8 mouse cellular contexts compared by ENCODE assay signal in the genomic region with DNA sequence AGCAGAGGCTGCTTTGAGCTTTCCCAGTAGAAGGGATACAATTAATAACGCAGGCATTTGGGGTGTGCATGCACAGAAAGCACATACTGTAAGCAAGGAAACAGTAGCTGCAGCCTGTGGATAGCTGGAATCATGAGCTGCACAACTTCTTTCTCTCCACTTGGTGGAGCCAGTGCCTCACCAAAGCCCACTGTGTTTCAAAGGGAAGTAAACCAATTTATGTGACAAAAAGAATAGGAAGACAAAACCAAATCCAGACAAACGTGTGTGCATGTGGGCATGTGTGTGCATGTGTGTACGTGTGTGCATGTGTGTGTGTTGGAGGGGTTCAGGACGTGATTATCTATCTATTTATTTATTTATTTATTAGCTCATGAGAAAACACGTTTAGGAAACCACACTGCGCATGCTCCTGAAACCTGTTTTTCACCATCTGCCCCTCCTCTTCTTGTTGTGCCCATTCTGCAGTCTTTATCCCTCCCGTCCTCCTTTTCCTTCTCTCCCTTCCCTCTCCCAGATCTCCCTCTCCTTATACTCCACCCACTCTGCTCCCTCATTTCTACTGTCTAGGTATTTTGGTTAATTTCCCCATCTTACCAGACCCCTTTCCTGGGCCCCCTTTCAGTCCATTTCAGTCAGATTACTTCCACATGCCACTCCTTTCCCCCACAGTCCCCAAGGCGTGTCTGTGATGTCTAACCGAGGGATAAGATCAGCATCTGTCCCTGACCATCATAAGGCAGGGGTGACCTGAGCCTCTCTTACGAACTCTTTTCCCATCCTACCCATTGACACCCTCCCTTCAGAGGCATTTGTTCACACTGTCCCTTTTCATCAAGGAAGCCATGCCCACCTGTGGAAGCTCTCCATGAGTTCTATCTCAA.
DNase-seq lines count a peak whose midpoint lies in the region; ATAC-seq and TF ChIP-seq lines count a peak whose summit lies in the region.

No protein-coding gene starts in this region.

- peak overlapping the region; percentile 55 for H3K27ac ChIP-seq in layer of hippocampus, adult 2 months
- no peak overlapping the region for H3K27ac ChIP-seq in forebrain, embryonic 11.5 days (ENCODE audit: low read depth, low read length)
- H3K27ac ChIP-seq in neural tube, embryonic 11.5 days (ENCODE audit: low read depth, low read length), result no peak overlapping the region

- H3K4me3 ChIP-seq in layer of hippocampus, adult 2 months, result no peak overlapping the region
- no peak overlapping the region for H3K4me3 ChIP-seq in forebrain, embryonic 11.5 days (ENCODE audit: low read depth, low read length)
- no peak overlapping the region for H3K4me3 ChIP-seq in neural tube, embryonic 11.5 days (ENCODE audit: low read depth, low read length)

- WGBS in forebrain, embryonic 11.5 days, result 44% methylated on average over 10 of the region's 10 CpGs
- 49% methylated on average over 10 of the region's 10 CpGs for WGBS in large intestine, adult 2 months
- 50% methylated on average over 10 of the region's 10 CpGs for WGBS in neural tube, embryonic 11.5 days

- H3K9ac ChIP-seq in forebrain, embryonic 11.5 days (ENCODE audit: low read length), result no peak overlapping the region
- no peak overlapping the region for H3K9ac ChIP-seq in neural tube, embryonic 11.5 days (ENCODE audit: low read length)

- peak; percentile 51 to 56 for DNase-seq in layer of hippocampus, adult 2 months (ENCODE audit: low spot score in 2 of 2)
- no peak for DNase-seq in layer of hippocampus, postnatal 36 days
- DNase-seq in ES-CJ7 (ENCODE audit: low read depth, low spot score), result peak; percentile 48
- peak; percentile 38 for DNase-seq in c-Kit-positive CD71-negative TER-119-negative erythroid progenitor cells, embryonic 14.5 days (ENCODE audit: low read depth)
- DNase-seq in forebrain, embryonic 11.5 days (ENCODE audit: low spot score), result peak; percentile 65
- peak; percentile 3 for DNase-seq in large intestine, adult 2 months (ENCODE audit: low read depth, low spot score)
- DNase-seq in neural tube, embryonic 11.5 days (ENCODE audit: low spot score), result peak; percentile 54
- no peak for DNase-seq in gastrocnemius, postnatal 4 days (ENCODE audit: low spot score in 2 of 2)

- H3K27me3 ChIP-seq in forebrain, embryonic 11.5 days (ENCODE audit: control insufficient read depth, insufficient read depth, low read length), result no peaks in the 10 kb centered on the region
- H3K27me3 ChIP-seq in neural tube, embryonic 11.5 days (ENCODE audit: control insufficient read depth, insufficient read depth, low read length), result no peaks in the 10 kb centered on the region

- H3K4me1 ChIP-seq in forebrain, embryonic 11.5 days (replicated peaks; ENCODE audit: control insufficient read depth, insufficient read depth, low read length), result no peaks in the 10 kb centered on the region
- H3K4me1 ChIP-seq in neural tube, embryonic 11.5 days (ENCODE audit: control insufficient read depth, insufficient read depth, low read length), result no peaks in the 10 kb centered on the region

- no peaks in the 10 kb centered on the region for H3K36me3 ChIP-seq in forebrain, embryonic 11.5 days (ENCODE audit: control insufficient read depth, insufficient read depth, low read length)
- no peaks in the 10 kb centered on the region for H3K36me3 ChIP-seq in neural tube, embryonic 11.5 days (ENCODE audit: control insufficient read depth, insufficient read depth, low read length)

- TF ChIP-seq CTCF in layer of hippocampus, adult 2 months (conservative IDR thresholded peaks at IDR 0.05), result peak; percentile 87

- ATAC-seq in forebrain, embryonic 11.5 days (replicated peaks; ENCODE audit: low FRiP score), result no peak; the same call in 1 of the 2 replicates
- no peak for ATAC-seq in neural tube, embryonic 11.5 days (ENCODE audit: insufficient read depth, low FRiP score, low TSS enrichment)

- H3K9me3 ChIP-seq in forebrain, embryonic 11.5 days (ENCODE audit: control insufficient read depth, low read length), result no peaks in the 10 kb centered on the region
- no peaks in the 10 kb centered on the region for H3K9me3 ChIP-seq in neural tube, embryonic 11.5 days (ENCODE audit: control insufficient read depth, low read length)

- H3K4me2 ChIP-seq in forebrain, embryonic 11.5 days (ENCODE audit: low read depth, low read length, severe bottlenecking), result no peak overlapping the region
- H3K4me2 ChIP-seq in neural tube, embryonic 11.5 days (ENCODE audit: low read depth), result no peak overlapping the region

Comparison
In these comparisons a context has a peak if more than half of its experiments do, and no peak if none do; other contexts are left out.
1. DNase-seq: peak in layer of hippocampus, adult 2 months (2 of 2), ES-CJ7 (single experiment), c-Kit-positive CD71-negative TER-119-negative erythroid progenitor cells, embryonic 14.5 days (single experiment), forebrain, embryonic 11.5 days (single experiment), large intestine, adult 2 months (single experiment) and neural tube, embryonic 11.5 days (single experiment); none in layer of hippocampus, postnatal 36 days (0 of 2) and gastrocnemius, postnatal 4 days (0 of 2).